Mouse (Mus musculus) neutrophil, adult 59 days (primary cell): ENCODE measurements around the gene Armc12. TPM values are rescaled to one million over a fixed set of nuclear protein-coding genes. Genes with fewer than 3 reads are reported as not detected.

Source experiments
- total RNA-seq, 2 experiments: library from RNA; stranded (reverse); gene quantifications; 1 replicate in 1 of 2; 2 replicates in 1 of 2; pipeline ENCODE4 v1.2.4; 2023

Armc12 gene
- total RNA-seq: 1 to 10 TPM; 1.9 to 2.3 TPM

DNA sequence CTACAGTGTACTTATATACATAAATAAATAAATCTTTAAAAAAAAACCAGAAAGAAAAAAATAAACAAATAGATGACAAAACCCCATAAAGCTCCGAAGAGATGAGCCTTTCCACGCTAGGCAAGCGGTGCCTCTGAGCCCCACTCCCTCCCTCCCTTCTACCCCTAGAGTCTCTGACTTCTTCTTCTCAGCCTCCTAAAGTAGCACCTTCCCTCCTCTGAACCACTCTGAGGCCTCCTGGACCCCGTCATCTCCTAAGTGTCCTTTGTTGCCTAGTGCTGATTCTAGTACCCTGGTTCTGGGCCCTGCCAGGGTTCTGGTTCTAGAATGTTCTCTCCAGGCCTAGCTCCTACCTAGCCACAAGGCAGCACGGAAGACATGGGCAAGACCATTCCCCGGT is at the start of gene Armc12:
Gene Armc12, plus strand, starts transcription at position 301 of the 400 bp plus-strand sequence.

DNA sequence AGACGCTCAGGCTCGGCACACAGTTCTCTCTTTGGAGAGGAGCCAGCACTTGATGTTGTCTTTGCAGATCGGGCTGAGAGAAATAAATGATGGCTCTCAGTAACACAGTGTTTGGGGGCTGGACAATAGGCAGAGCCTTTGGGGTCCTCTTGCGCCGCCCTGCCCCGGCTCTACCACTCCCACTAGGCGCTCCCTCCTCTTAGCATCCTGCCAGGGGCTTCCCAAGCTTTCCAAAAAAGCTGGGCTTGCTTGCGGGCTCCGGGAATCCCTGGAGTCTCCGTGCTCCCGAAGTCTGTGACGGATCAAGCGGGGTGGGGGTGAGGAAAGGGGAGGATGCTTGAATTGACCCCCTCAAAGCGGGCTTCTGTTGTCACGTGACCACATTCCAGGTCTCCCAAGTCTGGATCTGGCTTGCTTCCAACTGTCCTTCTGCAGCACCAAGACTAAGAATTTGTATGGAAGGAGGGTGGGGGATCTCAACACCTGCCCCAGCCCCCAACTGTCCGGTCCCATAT is 13.1 kb upstream of the Armc12 start, which contains the start of gene Fkbp5:
Gene Fkbp5, minus strand, starts transcription at position 87 of the 515 bp plus-strand sequence.

DNA sequence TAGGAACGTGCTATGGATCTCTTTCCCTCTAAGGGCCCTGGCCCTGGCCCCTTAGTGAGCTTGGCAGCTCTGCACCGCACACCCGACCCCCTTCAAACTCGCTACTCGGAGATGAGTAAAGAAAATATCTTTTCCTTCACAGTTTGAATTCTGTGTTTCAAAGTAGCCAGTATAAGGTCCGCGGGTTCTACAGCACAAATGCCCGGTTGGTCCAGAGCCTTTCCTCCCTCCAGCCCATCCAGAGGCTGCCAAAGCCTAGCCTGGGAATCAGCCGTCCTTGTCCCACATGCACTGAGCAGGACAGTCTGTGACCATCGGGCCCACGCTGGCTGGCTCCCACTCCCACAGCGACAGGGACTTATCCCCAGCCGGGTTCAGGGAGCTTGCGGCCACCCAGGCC is 18.5 kb downstream of the Armc12 start, which contains the start of gene Clpsl2:
Gene Clpsl2, plus strand, starts transcription at position 301 of the 400 bp plus-strand sequence.

DNA sequence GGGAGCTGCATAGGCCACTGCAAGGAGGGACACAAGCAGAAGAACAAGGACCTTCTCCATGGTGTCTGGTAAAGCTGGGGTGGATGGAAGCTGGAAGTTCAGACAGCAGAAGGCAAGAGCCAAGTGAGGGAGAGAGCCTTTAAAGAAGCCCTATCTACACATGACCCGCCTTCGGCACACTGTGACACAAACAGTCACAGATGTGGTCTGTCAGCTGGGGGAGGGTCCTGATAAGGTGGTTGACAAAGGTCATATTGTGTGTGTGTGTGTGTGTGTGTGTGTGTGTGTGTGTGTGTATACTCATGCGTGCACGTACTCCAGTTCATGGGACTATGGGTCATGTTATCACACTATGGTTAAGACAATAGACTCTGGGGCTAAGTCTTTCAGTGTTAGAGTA is 30.0 kb downstream of the Armc12 start, which contains the start of gene Clps:
Gene Clps, minus strand, starts transcription at position 169 of the 400 bp plus-strand sequence.

DNA sequence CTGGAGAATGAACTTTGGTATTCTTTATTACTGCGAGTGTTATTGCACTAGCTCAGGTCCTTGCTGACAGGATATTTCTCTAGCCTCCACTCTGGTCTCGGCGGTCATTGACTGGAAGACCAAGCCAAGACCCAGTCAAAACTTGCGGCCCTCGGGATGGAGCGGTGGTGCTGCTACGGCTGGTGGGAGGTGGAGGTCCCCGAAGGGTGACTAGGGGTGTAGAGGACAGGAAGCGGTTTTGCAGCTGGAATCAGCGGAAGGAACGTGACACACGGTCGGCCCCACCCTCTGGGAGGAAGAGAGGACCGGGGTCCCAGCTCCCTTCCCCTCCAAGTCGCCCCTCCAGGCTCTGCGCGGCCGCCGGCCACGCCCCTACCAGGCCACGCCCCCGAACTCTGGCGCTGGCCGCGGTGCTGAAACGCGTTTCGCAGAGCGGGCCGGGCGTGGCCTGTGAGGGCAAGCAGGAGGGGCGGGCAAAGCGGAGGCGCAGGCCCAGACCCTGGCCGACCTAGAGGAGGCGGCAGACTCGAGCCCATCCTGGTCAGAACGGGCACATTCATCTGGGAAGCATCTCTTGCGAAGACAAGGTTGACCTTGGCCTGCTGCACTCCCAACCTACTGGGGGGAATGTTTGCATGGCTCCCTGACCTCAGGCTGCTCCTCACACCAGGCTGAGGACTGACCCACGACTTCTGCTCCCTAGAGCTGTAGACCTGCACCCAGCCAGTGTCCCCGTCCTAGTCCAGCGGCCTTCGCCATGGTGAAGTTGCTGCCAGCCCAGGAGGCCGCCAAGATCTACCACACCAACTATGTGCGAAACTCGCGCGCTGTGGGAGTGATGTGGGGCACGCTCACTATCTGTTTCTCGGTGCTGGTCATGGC is 44.9 kb downstream of the Armc12 start, which contains the start of gene Lhfpl5:
Gene Lhfpl5, plus strand, starts transcription at position 398 of the 882 bp plus-strand sequence.

Other genes with a start within 250 kb of the Armc12 start
- 10 to 100 TPM; 14.2 to 14.9 TPM for gene Fance, start 217.3 kb upstream of the Armc12 start, total RNA-seq
- gene Rpl10a, start 202.3 kb upstream of the Armc12 start, total RNA-seq: 100 to 1,000 TPM; 528 to 601 TPM
- 1 to 10 TPM in 1 of 2 experiments, under 1 TPM in 1; 0.55 to 1.7 TPM for gene Tead3, start 180.0 kb upstream of the Armc12 start, total RNA-seq
- gene Tulp1, start 165.6 kb upstream of the Armc12 start, total RNA-seq: not detected
- gene Fkbp5, start 13.3 kb upstream of the Armc12 start, total RNA-seq: 10 to 100 TPM; 36.3 to 46.3 TPM
- not detected for gene Clpsl2, start 18.6 kb downstream of the Armc12 start, total RNA-seq
- not detected for gene Clps, start 30.0 kb downstream of the Armc12 start, total RNA-seq
- not detected for gene Lhfpl5, start 44.8 kb downstream of the Armc12 start, total RNA-seq
- 10 to 100 TPM; 52.1 to 58.2 TPM for gene Srpk1, start 91.9 kb downstream of the Armc12 start, total RNA-seq
- 1 to 10 TPM; 2.2 to 2.4 TPM for gene Slc26a8, start 159.4 kb downstream of the Armc12 start, total RNA-seq
- 100 to 1,000 TPM; 235 to 247 TPM for gene Mapk14, start 160.5 kb downstream of the Armc12 start, total RNA-seq
- 10 to 100 TPM in 1 of 2 experiments, 1 to 10 TPM in 1; 9.6 to 13.5 TPM for gene AC170998.1, start 195.3 kb downstream of the Armc12 start, total RNA-seq
- gene Mapk13, start 238.5 kb downstream of the Armc12 start, total RNA-seq: 100 to 1,000 TPM; 145 to 187 TPM